Mouse (Mus musculus) ES-Bruce4 (cell line): ENCODE measurements around the gene Fgfr2. TPM values are rescaled to one million over a fixed set of nuclear protein-coding genes. Genes with fewer than 3 reads are reported as not detected.

Experiments used
- H3K27ac ChIP-seq: 2 replicates; pipeline ENCODE4 v1.5.1; 2012; ENCODE audit warnings: low read length, inconsistent platforms; ENCODE audit not compliant: insufficient read depth
- H3K27me3 ChIP-seq: 2 replicates; pipeline ENCODE4 v1.6.1; 2012; ENCODE audit warnings: mild to moderate bottlenecking, low read length, inconsistent platforms; ENCODE audit not compliant: control insufficient read depth, poor library complexity, insufficient read depth, severe bottlenecking
- H3K36me3 ChIP-seq: 2 replicates; pipeline ENCODE4 v1.6.1; 2012; ENCODE audit warnings: inconsistent platforms, mild to moderate bottlenecking, low read length, moderate library complexity; ENCODE audit not compliant: control insufficient read depth, poor library complexity, insufficient read depth, severe bottlenecking
- H3K4me1 ChIP-seq: one replicate; pipeline ENCODE4 v1.8.1; 2011; ENCODE audit warnings: low read length; ENCODE audit not compliant: control insufficient read depth, insufficient read depth
- H3K4me3 ChIP-seq: 2 replicates; pipeline ENCODE4 v1.5.1; 2011; ENCODE audit warnings: low read depth, mild to moderate bottlenecking, low read length
- H3K9ac ChIP-seq: 2 replicates; pipeline ENCODE4 v1.6.1; 2012; ENCODE audit warnings: low read depth, mild to moderate bottlenecking, inconsistent platforms; ENCODE audit not compliant: poor library complexity, severe bottlenecking
- H3K9me3 ChIP-seq: replicated peaks from 2 replicates; pipeline ENCODE4 v1.6.1; 2012; ENCODE audit warnings: mild to moderate bottlenecking, low read length, inconsistent platforms; ENCODE audit not compliant: control insufficient read depth, poor library complexity, insufficient read depth, severe bottlenecking
- CTCF ChIP-seq: IDR thresholded peaks from one replicate; pipeline ENCODE4 v1.8.1; 2011; ENCODE audit warnings: low read depth, low read length
- EP300 ChIP-seq: IDR thresholded peaks from 2 replicates; pipeline ENCODE4 v1.6.1; 2011; ENCODE audit warnings: low read depth, low read length; ENCODE audit not compliant: insufficient read depth
- POLR2A ChIP-seq: IDR thresholded peaks from one replicate; pipeline ENCODE4 v1.8.1; 2011; ENCODE audit warnings: low read length; ENCODE audit not compliant: insufficient read depth
- polyA plus RNA-seq: library from polyadenylated mRNA; stranded (reverse); fragments of >200 nt; gene quantifications from 2 replicates; pipeline ENCODE4 v1.2.4, GENCODE M21; 2011; ENCODE audit warnings: low read depth; ENCODE audit not compliant: missing spikeins, insufficient read depth, insufficient read length

Gene Fgfr2
- polyA plus RNA-seq, 1 experiment = 34.8 TPM

- Histone ChIP-seq H3K4me1 (no peaks in the 10 kb centered on the region), H3K4me3 (no peak overlapping the region), H3K27me3 (no peaks in the 10 kb centered on the region), H3K9me3 (no peaks in the 10 kb centered on the region), H3K27ac (no peak overlapping the region), H3K36me3 (no peaks in the 10 kb centered on the region), H3K9ac (no peak overlapping the region)
- TF ChIP-seq EP300 (no peak), CTCF (no peak), POLR2A (no peak)
These were observed 889.4 kb downstream of the Fgfr2 start for GRCm38 (mm10) chr7:132233732-132234131.

- Histone ChIP-seq H3K9ac (no peak overlapping the region), H3K4me3 (no peak overlapping the region), H3K27ac (no peak overlapping the region), H3K27me3 (no peaks in the 10 kb centered on the region), H3K4me1 (no peaks in the 10 kb centered on the region), H3K36me3 (no peaks in the 10 kb centered on the region), H3K9me3 (no peaks in the 10 kb centered on the region)
- TF ChIP-seq EP300 = no peak
- no peak for TF ChIP-seq POLR2A
- no peak for TF ChIP-seq CTCF
These were observed 890.2 kb downstream of the Fgfr2 start for GRCm38 (mm10) chr7:132232937-132233336.

- H3K9ac ChIP-seq = no peak overlapping the region
- no peaks in the 10 kb centered on the region for H3K4me1 ChIP-seq
- TF ChIP-seq POLR2A = no peak
- no peak for TF ChIP-seq CTCF
- TF ChIP-seq EP300 = no peak
- no peaks in the 10 kb centered on the region for H3K9me3 ChIP-seq
- H3K27me3 ChIP-seq = no peaks in the 10 kb centered on the region
- no peak overlapping the region for H3K4me3 ChIP-seq
- H3K27ac ChIP-seq = no peak overlapping the region
- H3K36me3 ChIP-seq = no peaks in the 10 kb centered on the region
These were observed 891.7 kb downstream of the Fgfr2 start for GRCm38 (mm10) chr7:132231476-132231875.

- no peaks in the 10 kb centered on the region for H3K9me3 ChIP-seq
- H3K9ac ChIP-seq = no peak overlapping the region
- no peak overlapping the region for H3K4me3 ChIP-seq
- H3K27ac ChIP-seq = no peak overlapping the region
- H3K36me3 ChIP-seq = no peaks in the 10 kb centered on the region
- H3K4me1 ChIP-seq = no peaks in the 10 kb centered on the region
- TF ChIP-seq POLR2A (no peak), EP300 (no peak), CTCF (no peak)
- H3K27me3 ChIP-seq = no peaks in the 10 kb centered on the region
These were observed 892.2 kb downstream of the Fgfr2 start for GRCm38 (mm10) chr7:132230961-132231360.

GRCm38 (mm10) chr7:132227075-132227640 is 896.0 kb downstream of the Fgfr2 start:
- no peak overlapping the region for H3K9ac ChIP-seq
- H3K9me3 ChIP-seq = no peaks in the 10 kb centered on the region
- no peaks in the 10 kb centered on the region for H3K4me1 ChIP-seq
- no peaks in the 10 kb centered on the region for H3K27me3 ChIP-seq
- no peak overlapping the region for H3K27ac ChIP-seq
- no peaks in the 10 kb centered on the region for H3K36me3 ChIP-seq
- TF ChIP-seq CTCF (no peak), POLR2A (no peak), EP300 (no peak)
- no peak overlapping the region for H3K4me3 ChIP-seq

- H3K36me3 ChIP-seq = no peaks in the 10 kb centered on the region
- H3K27me3 ChIP-seq = no peaks in the 10 kb centered on the region
- no peak for TF ChIP-seq EP300
- TF ChIP-seq POLR2A = no peak
- TF ChIP-seq CTCF = peak; percentile 56
- no peaks in the 10 kb centered on the region for H3K9me3 ChIP-seq
- H3K9ac ChIP-seq = no peak overlapping the region
- no peaks in the 10 kb centered on the region for H3K4me1 ChIP-seq
- H3K27ac ChIP-seq = no peak overlapping the region
- H3K4me3 ChIP-seq = no peak overlapping the region
These were observed 896.6 kb downstream of the Fgfr2 start for GRCm38 (mm10) chr7:132226379-132227074.
